Mouse (Mus musculus): ENCODE results near the gene Syf2.

- TF ChIP-seq FLI1 (IDR thresholded peaks at IDR 0.05; ENCODE audit: low read length) (no peak), GATA1 (IDR thresholded peaks at IDR 0.05; ENCODE audit: borderline replicate concordance, low read length) (no peak)
Measured at GRCm38 (mm10) chr4:134883808-134884207, 46.9 kb upstream of the Syf2 start.
